Mouse (Mus musculus) WW6 (cell line): ENCODE measurements around the gene Vamp8.

Experiments
- DNase-seq: peaks from one replicate; pipeline ENCODE4 v3.0.0-alpha.2; 2013; ENCODE audit warnings: low read depth, low spot score

Gene Vamp8

GRCm38 (mm10) chr6:72405356-72405755 is 14.9 kb upstream of the Vamp8 start:
- DNase-seq, result no peak

- DNase-seq, result no peak
Observed at GRCm38 (mm10) chr6:72401875-72402274, 11.4 kb upstream of the Vamp8 start.

GRCm38 (mm10) chr6:72399967-72400366 is 9.5 kb upstream of the Vamp8 start:
- DNase-seq, result no peak

- no peak for DNase-seq
Observed at GRCm38 (mm10) chr6:72396837-72397251, 6.3 kb upstream of the Vamp8 start.

GRCm38 (mm10) chr6:72392341-72392740 is 1.8 kb upstream of the Vamp8 start:
- no peak for DNase-seq

GRCm38 (mm10) chr6:72390795-72391521 is 455 bp upstream of the Vamp8 start:
- DNase-seq, result no peak

- DNase-seq, result no peak
Observed at GRCm38 (mm10) chr6:72389471-72389940, 997 bp downstream of the Vamp8 start.

- no peak for DNase-seq
Observed at GRCm38 (mm10) chr6:72388791-72389329, 1.6 kb downstream of the Vamp8 start.

GRCm38 (mm10) chr6:72388266-72388665 is 2.2 kb downstream of the Vamp8 start:
- no peak for DNase-seq

GRCm38 (mm10) chr6:72387816-72388215 is 2.7 kb downstream of the Vamp8 start:
- no peak for DNase-seq

- DNase-seq, result no peak
Observed at GRCm38 (mm10) chr6:72386561-72386960, 3.9 kb downstream of the Vamp8 start.

GRCm38 (mm10) chr6:72385258-72385657 is 5.2 kb downstream of the Vamp8 start:
- no peak for DNase-seq

- no peak for DNase-seq
Observed at GRCm38 (mm10) chr6:72383952-72384351, 6.6 kb downstream of the Vamp8 start.

GRCm38 (mm10) chr6:72383142-72383820 is 7.2 kb downstream of the Vamp8 start:
- no peak for DNase-seq

- no peak for DNase-seq
Observed at GRCm38 (mm10) chr6:72382494-72382893, 8.0 kb downstream of the Vamp8 start.

GRCm38 (mm10) chr6:72380131-72380770 is 10.3 kb downstream of the Vamp8 start, which contains the start of gene Vamp5:
Gene Vamp5 (minus strand): TSS chr6:72380468.
- DNase-seq, result no peak

- no peak for DNase-seq
Observed at GRCm38 (mm10) chr6:72379377-72380130, 10.9 kb downstream of the Vamp8 start.

GRCm38 (mm10) chr6:72378510-72379234 is 11.8 kb downstream of the Vamp8 start:
- no peak for DNase-seq

- no peak for DNase-seq
Observed at GRCm38 (mm10) chr6:72374820-72375563, 15.5 kb downstream of the Vamp8 start.

- DNase-seq, result no peak
Observed at GRCm38 (mm10) chr6:72374206-72374605, 16.3 kb downstream of the Vamp8 start.
